Mouse (Mus musculus): Measurements from ENCODE around the gene Zfp704.

DNA sequence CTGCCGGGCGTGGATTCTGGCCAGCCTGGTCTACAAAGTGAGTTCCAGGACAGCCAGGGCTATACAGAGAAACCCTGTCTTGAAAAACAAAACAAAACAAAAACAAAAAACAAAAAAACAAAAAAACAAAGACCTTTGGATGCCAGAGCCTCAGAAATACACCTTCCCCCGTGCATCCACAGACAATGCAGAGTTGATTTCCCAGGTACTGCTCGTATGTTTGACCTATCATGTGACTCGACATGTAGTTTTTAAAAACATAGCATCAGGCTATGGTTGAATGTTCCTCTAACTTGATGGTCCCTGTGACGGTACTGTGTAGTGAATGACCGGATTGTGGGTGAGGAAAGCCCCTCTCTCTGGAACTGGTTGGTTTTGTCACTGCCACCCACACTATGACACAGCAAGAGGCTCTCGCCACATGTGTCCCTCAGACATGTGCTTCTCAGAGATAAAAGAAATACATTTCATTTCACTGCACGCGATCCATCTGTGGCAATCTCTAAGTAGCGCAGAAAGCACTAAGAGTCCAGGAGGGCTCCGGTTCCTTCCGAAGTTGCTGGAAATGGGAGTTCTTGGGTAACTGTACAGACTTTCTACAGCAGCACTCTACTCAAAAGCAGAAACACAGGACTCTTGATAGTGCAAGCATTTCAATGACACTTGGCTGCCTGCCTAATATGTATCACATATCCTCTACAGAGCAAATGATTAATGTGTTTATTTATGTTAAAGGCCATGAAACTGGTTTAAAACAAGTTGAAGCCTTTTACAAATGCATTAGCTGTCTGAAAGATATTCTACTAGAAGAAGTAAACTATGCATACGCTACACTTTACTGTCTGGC is 28.7 kb downstream of the Zfp704 start:
- TF ChIP-seq CTCF (IDR thresholded peaks at IDR 0.05; ENCODE audit: low read depth, low read length) (no peak), GATA2 (IDR thresholded peaks at IDR 0.05; ENCODE audit: borderline replicate concordance, low read depth, low read length) (no peak), GATA1 (IDR thresholded peaks at IDR 0.05; ENCODE audit: borderline replicate concordance, low read length) (no peak)

All from G1E (cell line).